Mouse (Mus musculus) myocyte (in vitro differentiated cells): Measurements from ENCODE around the gene Mblac1. TPM values are rescaled to one million over a fixed set of nuclear protein-coding genes. Genes with fewer than 3 reads are reported as not detected.
A peak's percentile ranks its signal among the peaks of the same experiment; 100 is the strongest.

ENCODE experiments used
- H3K27me3 ChIP-seq: one replicate; pipeline ENCODE4 v1.6.1; 2011; ENCODE audit not compliant: control insufficient read depth, insufficient read depth, insufficient read length
- H3K36me3 ChIP-seq: one replicate; pipeline ENCODE4 v1.6.1; 2011; ENCODE audit not compliant: control insufficient read depth, insufficient read depth
- H3K4me2 ChIP-seq: one replicate; pipeline ENCODE4 v1.6.1; 2011; ENCODE audit warnings: low read depth, control low read depth
- H3K4me3 ChIP-seq: one replicate; pipeline ENCODE4 v1.5.1; 2011; ENCODE audit warnings: mild to moderate bottlenecking, control low read depth, moderate library complexity
- H3K79me2 ChIP-seq: one replicate; pipeline ENCODE4 v1.6.1; 2011; ENCODE audit not compliant: control insufficient read depth, insufficient read depth
- H3ac ChIP-seq: one replicate; pipeline ENCODE4 v1.6.1; 2011; ENCODE audit not compliant: control insufficient read depth, insufficient read length
- CEBPB ChIP-seq: IDR thresholded peaks from 2 replicates; pipeline ENCODE4 v1.6.1; 2011; ENCODE audit warnings: mild to moderate bottlenecking, moderate library complexity; ENCODE audit not compliant: poor library complexity, insufficient read depth, severe bottlenecking
- E2F4 ChIP-seq: IDR thresholded peaks from one replicate; pipeline ENCODE4 v1.6.1; 2011; ENCODE audit warnings: mild to moderate bottlenecking, control low read depth, moderate library complexity; ENCODE audit not compliant: insufficient read depth
- MAX ChIP-seq: IDR thresholded peaks from one replicate; pipeline ENCODE4 v1.6.1; 2011; ENCODE audit warnings: low read depth, mild to moderate bottlenecking, control low read depth
- MYOD1 ChIP-seq, 3 experiments: IDR thresholded peaks; one replicate each; pipeline ENCODE4 v1.6.1; 2011; ENCODE audit warnings: control low read depth in 2 of 3, low read depth in 2 of 3, mild to moderate bottlenecking in 2 of 3, moderate library complexity in 1 of 3; ENCODE audit not compliant: insufficient read length in 2 of 3, control insufficient read depth in 1 of 3
- MYOG ChIP-seq, 3 experiments: IDR thresholded peaks; one replicate each; pipeline ENCODE4 v1.6.1; 2011; ENCODE audit warnings: control low read depth in 2 of 3, low read depth in 2 of 3, mild to moderate bottlenecking in 2 of 3; ENCODE audit not compliant: insufficient read length in 2 of 3, control insufficient read depth in 1 of 3, insufficient read depth in 1 of 3
- POLR2A ChIP-seq: IDR thresholded peaks from one replicate; pipeline ENCODE4 v1.6.1; 2011; ENCODE audit warnings: low read depth, mild to moderate bottlenecking, control low read depth, moderate library complexity; ENCODE audit not compliant: insufficient read length
- POLR2AphosphoS2 ChIP-seq: IDR thresholded peaks from one replicate; pipeline ENCODE4 v1.6.1; 2011; ENCODE audit warnings: low read depth, control low read depth; ENCODE audit not compliant: insufficient read length
- REST ChIP-seq: IDR thresholded peaks from one replicate; pipeline ENCODE4 v1.6.1; 2011; ENCODE audit warnings: mild to moderate bottlenecking, control low read depth, moderate library complexity; ENCODE audit not compliant: insufficient read depth, insufficient read length
- SRF ChIP-seq: IDR thresholded peaks from one replicate; pipeline ENCODE4 v1.6.1; 2011; ENCODE audit warnings: low read depth; ENCODE audit not compliant: control insufficient read depth, insufficient read length
- TCF12 ChIP-seq: IDR thresholded peaks from one replicate; pipeline ENCODE4 v1.6.1; 2011; ENCODE audit warnings: mild to moderate bottlenecking, control low read depth; ENCODE audit not compliant: poor library complexity, insufficient read depth, severe bottlenecking
- TCF3 ChIP-seq: IDR thresholded peaks from one replicate; pipeline ENCODE4 v1.6.1; 2011; ENCODE audit warnings: low read depth, control low read depth; ENCODE audit not compliant: insufficient read length
- USF1 ChIP-seq: IDR thresholded peaks from one replicate; pipeline ENCODE4 v1.6.1; 2011; ENCODE audit warnings: low read depth, mild to moderate bottlenecking, control low read depth, moderate library complexity
- polyA plus RNA-seq: library from polyadenylated mRNA; unstranded; fragments of >200 nt; fragmentation: generic; extraction: Trizol; gene quantifications from one replicate; pipeline ENCODE4 v1.2.1, GENCODE M21; 2012; ENCODE audit warnings: missing spikeins

The Mblac1 gene
- polyA plus RNA-seq, 1 experiment = 2.5 TPM

DNA sequence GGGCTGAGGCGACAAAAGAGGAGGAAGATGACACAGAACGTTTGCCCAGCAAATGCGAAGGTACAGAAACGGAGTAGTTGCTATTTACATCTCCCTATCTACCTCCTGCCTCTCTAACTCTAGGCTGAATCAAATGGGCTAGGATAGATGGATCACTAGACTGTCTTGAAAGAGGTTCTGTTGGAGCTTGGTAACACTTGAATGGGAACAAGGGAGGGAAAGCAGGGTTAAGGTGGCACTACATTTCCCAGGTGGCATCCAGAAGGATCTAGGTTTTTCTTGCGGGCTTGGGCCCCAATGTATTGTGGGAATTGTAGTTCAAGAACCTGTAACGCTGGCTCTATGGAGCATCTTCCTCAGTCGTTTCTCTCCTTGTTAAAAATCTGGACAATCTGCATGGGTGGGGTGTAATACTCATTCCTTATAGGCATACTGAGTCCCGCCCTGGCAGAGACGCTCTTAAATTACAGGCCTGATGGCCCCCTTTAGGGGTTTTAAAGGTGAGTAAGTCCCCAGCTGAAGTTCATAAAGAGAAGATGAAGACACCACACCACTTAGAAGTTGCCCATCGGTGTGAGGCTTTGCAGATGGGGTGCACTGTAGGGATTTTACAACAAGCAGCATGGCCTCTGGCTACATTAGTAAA is 6.3 kb upstream of the Mblac1 start:
- Histone ChIP-seq H3ac (no peak overlapping the region), H3K36me3 (no peaks in the 10 kb centered on the region), H3K4me2 (peak overlapping the region; percentile 96), H3K27me3 (no peaks in the 10 kb centered on the region), H3K79me2 (peaks cover 10% of the 10 kb centered on the region), H3K4me3 (peak overlapping the region; percentile 96)
- TF ChIP-seq MYOG (IDR thresholded peaks at IDR 0.05; ENCODE audit: control insufficient read depth in 1 of 3, insufficient read depth in 1 of 3, insufficient read length in 2 of 3, low read depth in 2 of 3) (no peak), REST (no peak), POLR2A (no peak), TCF3 (no peak), USF1 (no peak), POLR2AphosphoS2 (no peak), TCF12 (no peak), MYOD1 (IDR thresholded peaks at IDR 0.05; ENCODE audit: control insufficient read depth in 1 of 3, insufficient read length in 2 of 3, low read depth in 2 of 3) (no peak), E2F4 (no peak), SRF (no peak), CEBPB (no peak)

DNA sequence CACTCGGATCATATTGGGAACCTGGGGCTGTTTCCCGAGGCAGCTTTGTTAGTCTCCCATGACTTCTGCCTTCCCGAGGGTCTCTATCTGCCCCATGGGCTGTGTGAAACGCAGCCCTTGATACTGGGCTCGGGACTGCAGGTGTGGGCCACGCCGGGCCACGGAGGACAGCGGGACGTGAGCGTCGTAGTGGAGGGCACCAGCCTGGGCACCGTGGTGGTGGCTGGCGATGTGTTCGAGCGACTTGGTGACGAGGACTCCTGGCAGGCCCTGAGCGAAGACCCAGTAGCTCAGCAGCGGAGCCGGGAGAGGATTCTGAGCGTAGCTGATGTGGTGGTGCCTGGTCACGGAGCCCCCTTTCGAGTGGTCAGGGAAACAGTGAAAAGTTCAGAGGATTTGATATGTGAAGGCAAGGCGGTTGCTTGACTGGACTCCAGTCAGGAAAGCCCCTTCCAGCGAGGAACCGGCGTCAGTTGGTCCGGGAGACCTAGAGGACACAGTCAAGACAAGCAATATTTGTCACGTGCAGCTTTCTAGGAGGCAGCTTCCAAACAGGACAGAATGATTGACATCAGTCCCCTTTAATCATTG is 736 bp downstream of the Mblac1 start:
- H3K79me2 ChIP-seq = no peaks in the 10 kb centered on the region
- TF ChIP-seq MYOD1 (IDR thresholded peaks at IDR 0.05; ENCODE audit: control insufficient read depth in 1 of 3, insufficient read length in 2 of 3, low read depth in 2 of 3) (no peak), MYOG (IDR thresholded peaks at IDR 0.05; ENCODE audit: control insufficient read depth in 1 of 3, insufficient read depth in 1 of 3, insufficient read length in 2 of 3, low read depth in 2 of 3) (peak in 1 of 3 experiments; percentile 12)

DNA sequence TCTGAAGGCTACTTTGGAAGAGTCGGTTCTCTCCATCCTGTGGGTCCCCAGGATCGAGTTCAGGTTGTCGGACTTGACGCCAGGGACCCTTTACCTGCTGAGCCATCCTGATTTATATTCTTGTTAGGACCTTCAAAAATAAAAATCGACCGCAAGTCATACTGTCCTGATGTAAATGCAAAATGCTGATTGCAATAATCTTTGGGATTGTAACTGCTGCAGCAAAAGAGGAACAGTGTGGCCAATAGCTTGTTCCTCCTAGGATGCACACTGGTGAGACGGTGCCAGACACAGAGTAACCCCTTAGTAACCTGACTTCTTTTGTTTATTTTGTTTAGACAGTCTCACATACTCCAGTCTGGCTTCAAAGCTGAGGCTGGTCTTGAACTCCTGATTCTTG is 1.3 kb downstream of the Mblac1 start:
- H3ac ChIP-seq = peak overlapping the region; percentile 81

More for the DNA sequence above, 736 bp downstream of the Mblac1 start:
- Histone ChIP-seq H3ac (peak overlapping the region; percentile 81), H3K4me3 (peak overlapping the region; percentile 50), H3K27me3 (no peaks in the 10 kb centered on the region), H3K4me2 (peak overlapping the region; percentile 75), H3K36me3 (no peaks in the 10 kb centered on the region)

DNA sequence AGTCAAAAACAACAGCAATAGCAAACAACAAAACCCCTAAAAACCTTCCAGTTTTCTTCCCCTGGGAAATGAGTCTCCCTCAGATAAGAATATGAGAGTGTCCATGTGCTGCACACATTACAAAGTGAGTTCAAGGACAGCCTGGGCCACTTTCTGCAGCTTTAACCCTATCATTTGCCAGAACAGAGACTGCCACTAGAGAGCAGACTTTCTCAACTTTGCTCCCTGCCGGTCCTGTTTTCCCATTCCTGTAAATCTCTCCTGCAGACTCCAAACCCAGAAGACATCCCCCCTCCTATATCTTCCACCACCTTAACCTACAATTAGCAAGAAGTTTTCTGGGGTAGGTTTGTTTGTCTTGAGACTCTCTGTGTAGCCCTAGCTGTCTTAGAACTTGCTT is 5.5 kb downstream of the Mblac1 start:
- no peaks in the 10 kb centered on the region for H3K36me3 ChIP-seq
- TF ChIP-seq MAX (no peak), MYOG (IDR thresholded peaks at IDR 0.05; ENCODE audit: control insufficient read depth in 1 of 3, insufficient read depth in 1 of 3, insufficient read length in 2 of 3, low read depth in 2 of 3) (no peak), POLR2AphosphoS2 (no peak), POLR2A (no peak), TCF12 (no peak), SRF (no peak), TCF3 (no peak)
- no peak overlapping the region for H3K4me3 ChIP-seq
- no peaks in the 10 kb centered on the region for H3K79me2 ChIP-seq
- no peak overlapping the region for H3K4me2 ChIP-seq
- no peak overlapping the region for H3ac ChIP-seq
- H3K27me3 ChIP-seq = no peaks in the 10 kb centered on the region

More for the DNA sequence above, 1.3 kb downstream of the Mblac1 start:
- peak overlapping the region; percentile 50 for H3K4me3 ChIP-seq
- H3K27me3 ChIP-seq = no peaks in the 10 kb centered on the region
- TF ChIP-seq TCF12 (no peak), TCF3 (no peak), USF1 (no peak), MYOD1 (IDR thresholded peaks at IDR 0.05; ENCODE audit: control insufficient read depth in 1 of 3, insufficient read length in 2 of 3, low read depth in 2 of 3) (no peak), POLR2A (no peak), SRF (no peak), E2F4 (no peak), MYOG (IDR thresholded peaks at IDR 0.05; ENCODE audit: control insufficient read depth in 1 of 3, insufficient read depth in 1 of 3, insufficient read length in 2 of 3, low read depth in 2 of 3) (no peak), MAX (no peak), CEBPB (no peak), REST (no peak), POLR2AphosphoS2 (no peak)
- no peaks in the 10 kb centered on the region for H3K36me3 ChIP-seq
- H3K4me2 ChIP-seq = no peak overlapping the region
- H3K79me2 ChIP-seq = no peaks in the 10 kb centered on the region

DNA sequence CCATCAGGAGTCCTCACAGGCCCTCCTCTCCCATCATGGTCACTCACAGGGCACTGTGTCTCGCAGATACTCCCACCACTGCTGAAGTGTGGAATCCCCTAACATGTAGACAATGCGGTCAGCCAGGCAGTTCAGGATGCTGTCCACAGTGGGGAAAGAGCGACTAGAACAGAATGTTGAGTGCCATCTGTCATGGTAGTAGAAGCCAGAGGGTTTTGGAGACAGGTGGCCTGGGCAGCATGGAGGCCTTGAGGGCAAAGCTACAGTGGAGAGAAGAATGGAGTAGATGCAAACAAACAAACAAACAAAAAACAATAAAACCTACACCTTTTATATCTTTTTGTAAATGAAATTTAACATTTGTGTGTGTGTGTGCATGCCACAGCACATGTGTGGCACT is 8.0 kb downstream of the Mblac1 start:
- Histone ChIP-seq H3K4me3 (no peak overlapping the region), H3K27me3 (no peaks in the 10 kb centered on the region), H3K36me3 (no peaks in the 10 kb centered on the region), H3K79me2 (no peaks in the 10 kb centered on the region), H3K4me2 (no peak overlapping the region), H3ac (no peak overlapping the region)
- no peak for TF ChIP-seq TCF3
- TF ChIP-seq MAX = no peak
- no peak for TF ChIP-seq MYOD1 (IDR thresholded peaks at IDR 0.05; ENCODE audit: control insufficient read depth in 1 of 3, insufficient read length in 2 of 3, low read depth in 2 of 3)
- no peak for TF ChIP-seq POLR2A
- TF ChIP-seq SRF = no peak
- TF ChIP-seq USF1 = no peak
- TF ChIP-seq TCF12 = no peak
- TF ChIP-seq MYOG (IDR thresholded peaks at IDR 0.05; ENCODE audit: control insufficient read depth in 1 of 3, insufficient read depth in 1 of 3, insufficient read length in 2 of 3, low read depth in 2 of 3) = no peak
- no peak for TF ChIP-seq POLR2AphosphoS2
- no peak for TF ChIP-seq REST
